1 mouse cellular context compared by ENCODE assay signal in the genomic region with DNA sequence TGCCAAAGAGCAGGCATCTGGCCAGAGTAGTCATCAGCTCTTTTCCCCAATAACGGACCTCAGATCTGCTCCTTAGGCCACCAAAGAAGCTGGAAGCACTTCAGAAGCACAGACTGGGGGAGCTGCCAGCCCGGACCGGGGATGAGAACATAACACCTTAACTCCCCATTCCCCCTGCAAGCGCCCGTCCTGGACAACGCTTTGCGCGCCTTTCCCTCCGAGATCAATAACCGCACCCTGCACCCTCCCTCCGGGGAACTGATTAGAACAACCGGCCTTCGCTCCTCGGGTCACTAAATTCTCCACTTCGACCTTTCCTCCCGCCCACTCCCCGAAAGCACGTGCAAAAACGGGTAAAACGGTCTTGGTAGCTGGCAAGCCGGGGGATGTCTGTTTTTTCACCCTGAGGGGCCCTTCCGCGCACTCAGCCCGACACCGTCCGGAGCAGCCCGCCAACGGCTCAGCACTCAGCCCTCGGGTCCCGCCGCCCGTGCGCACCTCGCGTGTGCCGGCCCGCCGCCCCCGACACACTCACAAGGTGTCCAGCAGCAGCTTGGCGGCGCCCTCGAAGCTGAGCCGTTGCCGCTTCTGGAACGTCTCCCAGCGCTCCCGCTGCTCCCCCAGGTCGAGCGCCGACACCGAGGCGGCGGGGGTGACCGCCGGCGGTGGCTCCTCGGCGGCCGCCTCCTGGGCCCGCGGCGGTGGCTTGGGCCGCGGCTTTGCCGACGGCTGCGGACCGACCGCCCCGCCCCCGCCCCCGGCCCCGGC.
TF ChIP-seq lines count a peak whose summit lies in the region.

No protein-coding gene starts in this region.

TF ChIP-seq in CH12.LX, 34 proteins besides CTCF, POLR2A, EP300 and RAD21 (continued from another document):
- TF ChIP-seq BHLHE40 (IDR thresholded peaks at IDR 0.05; ENCODE audit: low read depth, low read length): peak; percentile 78
- TF ChIP-seq MYC (IDR thresholded peaks at IDR 0.05; ENCODE audit: low read depth, low read length): peak; percentile 66; the same call in 1 of the 2 replicates
- peak; percentile 40; the same call in 1 of the 2 replicates for TF ChIP-seq SIN3A (IDR thresholded peaks at IDR 0.05; ENCODE audit: low read length)
- TF ChIP-seq HCFC1 (IDR thresholded peaks at IDR 0.05; ENCODE audit: low read depth, low read length): no peak
- peak; percentile 61 for TF ChIP-seq MXI1 (IDR thresholded peaks at IDR 0.05; ENCODE audit: low read depth, low read length)
